Mouse (Mus musculus) cerebellum, adult (tissue): ENCODE measurements around the gene Gtf3c2.
"Not testable (repeated sequence)": the region's sequence is repeated elsewhere in the genome, so short reads cannot be mapped to it uniquely, and the experiment has no call there.

Experiments used
- ATAC-seq: cut with Nextera tagmentation; 2 replicates; pipeline ENCODE4 v1.9.2; 2017; ENCODE audit warnings: mild to moderate bottlenecking, moderate library complexity, mixed read lengths; ENCODE audit not compliant: insufficient number of reproducible peaks, low FRiP score, low TSS enrichment

Gtf3c2 gene

GRCm38 (mm10) chr5:31179766-31180630 lies at the start of gene Gtf3c2, which contains the start of gene Gm29609:
Gtf3c2 (minus strand) TSS chr5:31180144.
Gm29609 (minus strand) TSS chr5:31179911.
- peak; percentile 98 for ATAC-seq

- ATAC-seq = no peak
These were observed 46.7 kb upstream of the Gtf3c2 start for GRCm38 (mm10) chr5:31226641-31227040.

- ATAC-seq = no peak
These were observed 42.8 kb upstream of the Gtf3c2 start for GRCm38 (mm10) chr5:31222696-31223095.

- ATAC-seq = no peak
These were observed 41.5 kb upstream of the Gtf3c2 start for GRCm38 (mm10) chr5:31221304-31221945.

- ATAC-seq = peak; percentile 92
These were observed 40.7 kb upstream of the Gtf3c2 start, which contains the start of gene Ppm1g for GRCm38 (mm10) chr5:31220448-31221303. Ppm1g (minus strand) TSS chr5:31220687.

GRCm38 (mm10) chr5:31219911-31220447 lies 40.0 kb upstream of the Gtf3c2 start:
- ATAC-seq = peak; percentile 56

GRCm38 (mm10) chr5:31219474-31219873 lies 39.5 kb upstream of the Gtf3c2 start:
- ATAC-seq = no peak

GRCm38 (mm10) chr5:31219070-31219469 lies 39.1 kb upstream of the Gtf3c2 start:
- no peak for ATAC-seq

GRCm38 (mm10) chr5:31218294-31218693 lies 38.4 kb upstream of the Gtf3c2 start:
- no peak for ATAC-seq

- ATAC-seq = not testable (repeated sequence)
These were observed 36.6 kb upstream of the Gtf3c2 start for GRCm38 (mm10) chr5:31216554-31216953.

GRCm38 (mm10) chr5:31204421-31204820 lies 24.5 kb upstream of the Gtf3c2 start:
- ATAC-seq = no peak

GRCm38 (mm10) chr5:31203866-31204265 lies 23.9 kb upstream of the Gtf3c2 start:
- no peak for ATAC-seq

- no peak for ATAC-seq
These were observed 23.0 kb upstream of the Gtf3c2 start for GRCm38 (mm10) chr5:31202933-31203332.

- ATAC-seq = peak; percentile 95
These were observed 22.0 kb upstream of the Gtf3c2 start, which contains the start of gene Zfp513 for GRCm38 (mm10) chr5:31201742-31202590. Zfp513 (minus strand) TSS chr5:31202303.

GRCm38 (mm10) chr5:31201042-31201741 lies 21.2 kb upstream of the Gtf3c2 start:
- ATAC-seq = no peak

- ATAC-seq = no peak
These were observed 20.4 kb upstream of the Gtf3c2 start for GRCm38 (mm10) chr5:31200327-31200768.

GRCm38 (mm10) chr5:31199893-31200292 lies 19.9 kb upstream of the Gtf3c2 start:
- ATAC-seq = no peak

GRCm38 (mm10) chr5:31199321-31199892 lies 19.5 kb upstream of the Gtf3c2 start:
- no peak for ATAC-seq
